Mouse (Mus musculus) limb, embryonic 14.5 days (tissue): ENCODE results near the gene Cth. TPM values are rescaled to one million over a fixed set of nuclear protein-coding genes. Genes with fewer than 3 reads are reported as not detected.

ENCODE experiments used
- ATAC-seq: fragments of 200-750 bp; cut with Nextera tagmentation; 2 replicates; pipeline ENCODE4 v1.8.0; 2017; ENCODE audit warnings: low read depth, moderate number of reproducible peaks, moderate TSS enrichment; ENCODE audit not compliant: low FRiP score
- DNase-seq: peaks from one replicate; pipeline ENCODE4 v3.0.0-alpha.2; 2015; ENCODE audit warnings: low spot score
- H3K27ac ChIP-seq: fragments of 300-500 bp; sonication (generic); replicated peaks from 2 replicates; pipeline ENCODE4 v1.5.1; 2014; ENCODE audit warnings: low read depth, mild to moderate bottlenecking, low read length, moderate library complexity, mixed read lengths
- H3K27me3 ChIP-seq: fragments of 300-500 bp; sonication (generic); 2 replicates; pipeline ENCODE4 v1.6.1; 2014; ENCODE audit warnings: low read length, mixed read lengths; ENCODE audit not compliant: control insufficient read depth, insufficient read depth
- H3K36me3 ChIP-seq: fragments of 300-500 bp; sonication (generic); 2 replicates; pipeline ENCODE4 v1.6.1; 2014; ENCODE audit warnings: mild to moderate bottlenecking, low read length, moderate library complexity, mixed read lengths; ENCODE audit not compliant: control insufficient read depth, insufficient read depth
- H3K4me1 ChIP-seq: fragments of 300-500 bp; sonication (generic); 2 replicates; pipeline ENCODE4 v1.6.1; 2014; ENCODE audit warnings: antibody characterized with exemption, low read length, mixed read lengths; ENCODE audit not compliant: control insufficient read depth, insufficient read depth
- H3K4me2 ChIP-seq: fragments of 300-500 bp; sonication (generic); replicated peaks from 2 replicates; pipeline ENCODE4 v1.6.1; 2014; ENCODE audit warnings: low read depth, mild to moderate bottlenecking, low read length, moderate library complexity; ENCODE audit not compliant: severe bottlenecking
- H3K4me3 ChIP-seq: fragments of 300-500 bp; sonication (generic); replicated peaks from 2 replicates; pipeline ENCODE4 v1.5.1; 2014; ENCODE audit warnings: low read length
- H3K9ac ChIP-seq: fragments of 300-500 bp; sonication (generic); 2 replicates; pipeline ENCODE4 v1.6.1; 2014; ENCODE audit warnings: mild to moderate bottlenecking, low read depth, low read length, moderate library complexity; ENCODE audit not compliant: severe bottlenecking
- H3K9me3 ChIP-seq: fragments of 300-500 bp; sonication (generic); 2 replicates; pipeline ENCODE4 v1.6.1; 2016; ENCODE audit warnings: low read length; ENCODE audit not compliant: control insufficient read depth
- POLR2A ChIP-seq: fragments of 200-500 bp; IDR thresholded peaks from 2 replicates; pipeline ENCODE4 v1.8.0; 2012; ENCODE audit warnings: inconsistent platforms, mild to moderate bottlenecking, moderate library complexity, borderline replicate concordance; ENCODE audit not compliant: insufficient read depth, insufficient read length; ENCODE audit errors: extremely low read depth
- WGBS: fragments of 180-500 bp; shearing (Covaris S2); extraction: QIAGEN DNeasy Blood & Tissue Kit; methylation state at CpG from one replicate; pipeline ENCODE4 v1.1.7; 2014; 5-methylcytosine and 5-hydroxymethylcytosine counted together
- polyA plus RNA-seq, 2 experiments: library from polyadenylated mRNA; depleted of rRNA in 1 of 2; stranded (reverse) in 1 of 2; unstranded in 1 of 2; fragments of >200 nt; fragmentation: Nextera tagmentation in 1 of 2; extraction: Ambion mirVana in 1 of 2; gene quantifications; 2 replicates each; pipeline versions ENCODE4 v1.2.1 to v1.2.3; 2012 to 2014

Cth gene
- polyA plus RNA-seq, 2 experiments, result 9.9 to 11.5 TPM

- Histone ChIP-seq H3K9me3 (no peaks in the 10 kb centered on the region), H3K36me3 (no peaks in the 10 kb centered on the region), H3K4me1 (no peaks in the 10 kb centered on the region), H3K4me2 (no peak overlapping the region), H3K9ac (no peak overlapping the region), H3K27ac (no peak overlapping the region), H3K27me3 (no peaks in the 10 kb centered on the region), H3K4me3 (no peak overlapping the region)
- TF ChIP-seq POLR2A, result no peak
- no peak for DNase-seq
- WGBS, result 91% methylated on average over 3 of the region's 3 CpGs
- no peak for ATAC-seq
Observed at GRCm38 (mm10) chr3:157908166-157908565, 16.7 kb downstream of the Cth start.

DNA sequence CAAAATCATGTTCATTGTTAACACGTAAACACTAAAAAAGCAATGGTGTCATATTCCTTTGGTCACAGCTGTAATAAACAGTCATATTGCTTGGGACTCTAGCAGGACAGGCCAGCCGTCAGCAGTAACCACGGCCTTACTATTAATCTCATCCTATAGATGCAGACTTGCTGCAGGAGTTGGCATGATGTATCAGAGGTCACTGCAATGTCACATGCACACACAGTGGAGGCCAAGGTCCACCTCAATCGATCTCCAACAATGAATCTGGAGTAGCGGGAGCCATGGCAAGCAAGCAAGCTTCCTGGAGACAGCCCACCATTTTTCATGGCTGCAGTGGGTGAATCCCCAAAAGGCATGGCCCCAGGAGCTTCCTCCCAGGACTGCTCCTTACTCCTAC lies 23.2 kb downstream of the Cth start:
- H3K4me1 ChIP-seq, result no peaks in the 10 kb centered on the region
- no peak for TF ChIP-seq POLR2A
- no peak overlapping the region for H3K27ac ChIP-seq
- DNase-seq (no peak), ATAC-seq (no peak)
- no peak overlapping the region for H3K4me2 ChIP-seq
- no peak overlapping the region for H3K4me3 ChIP-seq
- H3K9ac ChIP-seq, result no peak overlapping the region
- H3K36me3 ChIP-seq, result no peaks in the 10 kb centered on the region
- WGBS, result 83% methylated on average over 5 of the region's 5 CpGs
- no peaks in the 10 kb centered on the region for H3K9me3 ChIP-seq
- no peaks in the 10 kb centered on the region for H3K27me3 ChIP-seq

- no peak for TF ChIP-seq POLR2A
- H3K4me2 ChIP-seq, result no peak overlapping the region
- ATAC-seq (no peak), DNase-seq (no peak)
- H3K9ac ChIP-seq, result no peak overlapping the region
- no peaks in the 10 kb centered on the region for H3K9me3 ChIP-seq
- no peaks in the 10 kb centered on the region for H3K4me1 ChIP-seq
- H3K27me3 ChIP-seq, result no peaks in the 10 kb centered on the region
- WGBS, result 81% methylated on average over 1 of the region's 1 CpGs
- H3K27ac ChIP-seq, result no peak overlapping the region
- no peak overlapping the region for H3K4me3 ChIP-seq
- no peaks in the 10 kb centered on the region for H3K36me3 ChIP-seq
Observed at GRCm38 (mm10) chr3:157899986-157900385, 24.9 kb downstream of the Cth start.

DNA sequence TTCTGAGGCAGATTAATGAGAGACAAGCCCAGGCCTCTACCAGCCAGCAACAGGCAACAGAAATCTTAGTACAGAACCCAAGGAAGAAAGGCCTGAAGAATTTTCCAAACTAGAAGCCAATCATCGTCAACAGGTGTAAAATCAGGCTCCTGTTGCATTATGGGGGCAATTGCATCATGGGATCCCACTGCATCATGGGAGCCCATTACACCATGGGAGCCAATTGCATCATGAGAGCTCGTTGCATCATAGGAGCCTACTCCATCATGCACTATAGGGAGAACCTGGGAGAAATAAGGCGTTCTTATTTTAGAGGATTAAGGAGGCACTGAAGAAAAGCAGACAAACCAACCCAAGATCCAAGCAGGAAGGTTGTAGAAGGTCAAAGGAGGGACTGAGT lies 27.2 kb downstream of the Cth start:
- H3K9me3 ChIP-seq, result no peaks in the 10 kb centered on the region
- H3K4me3 ChIP-seq, result no peak overlapping the region
- H3K27me3 ChIP-seq, result no peaks in the 10 kb centered on the region
- TF ChIP-seq POLR2A, result no peak
- DNase-seq (no peak), ATAC-seq (no peak)
- no peaks in the 10 kb centered on the region for H3K4me1 ChIP-seq
- no peaks in the 10 kb centered on the region for H3K36me3 ChIP-seq
- no peak overlapping the region for H3K9ac ChIP-seq
- H3K27ac ChIP-seq, result no peak overlapping the region
- no peak overlapping the region for H3K4me2 ChIP-seq
- 91% methylated on average over 3 of the region's 3 CpGs for WGBS

- no peaks in the 10 kb centered on the region for H3K4me1 ChIP-seq
- ATAC-seq (no peak), DNase-seq (no peak)
- H3K4me2 ChIP-seq, result no peak overlapping the region
- TF ChIP-seq POLR2A, result no peak
- H3K27ac ChIP-seq, result no peak overlapping the region
- no peaks in the 10 kb centered on the region for H3K9me3 ChIP-seq
- H3K27me3 ChIP-seq, result no peaks in the 10 kb centered on the region
- no peak overlapping the region for H3K4me3 ChIP-seq
- no peak overlapping the region for H3K9ac ChIP-seq
- H3K36me3 ChIP-seq, result no peaks in the 10 kb centered on the region
Observed at GRCm38 (mm10) chr3:157891819-157892218, 33.1 kb downstream of the Cth start.

GRCm38 (mm10) chr3:157884081-157884643 lies 40.7 kb downstream of the Cth start:
- 87% methylated on average over 6 of the region's 6 CpGs for WGBS
- Histone ChIP-seq H3K27ac (no peak overlapping the region), H3K36me3 (no peaks in the 10 kb centered on the region), H3K4me2 (no peak overlapping the region), H3K4me3 (no peak overlapping the region), H3K9me3 (no peaks in the 10 kb centered on the region), H3K4me1 (no peaks in the 10 kb centered on the region), H3K9ac (no peak overlapping the region), H3K27me3 (no peaks in the 10 kb centered on the region)
- DNase-seq, result no peak
- TF ChIP-seq POLR2A, result no peak
- ATAC-seq, result no peak
